Mouse (Mus musculus): ENCODE data around the gene Mkrn2os. TPM values are rescaled to one million over a fixed set of nuclear protein-coding genes. Genes with fewer than 3 reads are reported as not detected.

Gene Mkrn2os
- polyA plus RNA-seq, 1 experiment from 2014 or later, result not detected

DNA sequence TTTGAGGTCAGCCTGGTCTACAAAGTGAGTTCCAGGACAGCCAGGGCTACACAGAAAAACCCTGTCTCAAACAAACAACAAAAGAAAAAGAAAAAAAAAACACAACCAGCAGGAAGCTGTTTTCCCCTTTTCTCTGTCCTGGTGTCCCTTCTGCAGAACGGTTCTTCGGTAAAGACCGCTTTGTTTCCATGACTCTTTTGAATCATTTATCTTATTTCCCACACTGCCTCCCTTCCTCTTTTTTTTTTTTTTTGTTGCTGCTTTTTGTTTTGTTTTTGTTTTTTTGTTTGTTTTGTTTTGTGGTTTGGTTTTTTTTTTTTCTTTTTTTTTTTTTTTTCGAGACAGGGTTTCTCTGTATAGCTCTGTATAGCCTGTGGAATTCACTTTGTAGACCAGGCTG lies 876 bp upstream of the Mkrn2os start:
- 94% methylated on average over 4 of the region's 4 CpGs for WGBS
- H3K4me2 ChIP-seq (ENCODE audit: low read depth, severe bottlenecking), result no peak overlapping the region
- no peaks in the 10 kb centered on the region for H3K27me3 ChIP-seq (ENCODE audit: control insufficient read depth, insufficient read depth, low read length)
- H3K4me1 ChIP-seq (ENCODE audit: control insufficient read depth, insufficient read depth, low read length), result no peaks in the 10 kb centered on the region
- no peaks in the 10 kb centered on the region for H3K36me3 ChIP-seq (ENCODE audit: control insufficient read depth, insufficient read depth, low read length)
- DNase-seq (ENCODE audit: low spot score), result no peak
- H3K9me3 ChIP-seq (ENCODE audit: control insufficient read depth, low read length), result no peaks in the 10 kb centered on the region
- H3K9ac ChIP-seq (ENCODE audit: low read length), result no peak overlapping the region
- H3K27ac ChIP-seq (replicated peaks; ENCODE audit: low read depth, low read length), result no peak overlapping the region
- H3K4me3 ChIP-seq (ENCODE audit: low read depth, low read length), result no peak overlapping the region
- ATAC-seq (ENCODE audit: insufficient number of reproducible peaks, low FRiP score, low TSS enrichment, low read depth), result no peak

DNA sequence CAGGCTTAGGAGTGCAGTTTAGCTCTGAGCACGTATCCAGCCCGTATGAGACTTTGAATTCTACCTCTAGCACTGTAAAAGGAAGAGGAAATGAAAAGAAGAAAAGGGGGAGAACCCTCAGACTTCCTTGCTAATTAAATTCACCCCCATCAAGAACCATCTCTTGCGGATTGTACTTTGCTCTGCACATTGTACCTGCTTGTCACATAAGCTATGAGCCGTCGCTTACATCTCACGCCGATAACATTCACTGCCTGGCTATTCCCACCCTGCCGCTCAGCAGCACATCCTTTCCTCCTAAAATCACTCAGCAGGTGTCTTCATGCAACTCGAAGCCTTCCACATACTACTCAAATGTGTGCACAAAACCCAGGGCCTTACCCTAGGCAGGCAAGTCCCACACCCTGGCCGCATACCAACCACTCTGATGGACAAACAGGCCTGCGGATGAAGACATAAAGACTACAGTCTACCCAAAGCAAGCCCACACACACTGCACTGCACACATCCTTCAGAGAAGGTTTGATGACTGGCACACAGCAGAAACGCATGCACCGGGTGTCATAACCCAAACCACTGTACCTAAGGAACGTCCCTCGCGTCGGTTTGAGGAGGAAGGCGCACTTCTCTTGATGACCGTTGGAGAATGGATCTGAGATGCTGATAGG lies 550 bp downstream of the Mkrn2os start:
- H3K27ac ChIP-seq (replicated peaks; ENCODE audit: low read depth, low read length), result no peak overlapping the region
- no peak for ATAC-seq (ENCODE audit: insufficient number of reproducible peaks, low FRiP score, low TSS enrichment, low read depth)
- 85% methylated on average over 19 of the region's 19 CpGs for WGBS
- H3K9me3 ChIP-seq (ENCODE audit: control insufficient read depth, low read length), result no peaks in the 10 kb centered on the region
- no peak overlapping the region for H3K9ac ChIP-seq (ENCODE audit: low read length)
- no peak for DNase-seq (ENCODE audit: low spot score)
- H3K4me3 ChIP-seq (ENCODE audit: low read depth, low read length), result no peak overlapping the region
- H3K4me1 ChIP-seq (ENCODE audit: control insufficient read depth, insufficient read depth, low read length), result no peaks in the 10 kb centered on the region
- H3K4me2 ChIP-seq (ENCODE audit: low read depth, severe bottlenecking), result no peak overlapping the region
- H3K36me3 ChIP-seq (ENCODE audit: control insufficient read depth, insufficient read depth, low read length), result no peaks in the 10 kb centered on the region
- no peaks in the 10 kb centered on the region for H3K27me3 ChIP-seq (ENCODE audit: control insufficient read depth, insufficient read depth, low read length)

DNA sequence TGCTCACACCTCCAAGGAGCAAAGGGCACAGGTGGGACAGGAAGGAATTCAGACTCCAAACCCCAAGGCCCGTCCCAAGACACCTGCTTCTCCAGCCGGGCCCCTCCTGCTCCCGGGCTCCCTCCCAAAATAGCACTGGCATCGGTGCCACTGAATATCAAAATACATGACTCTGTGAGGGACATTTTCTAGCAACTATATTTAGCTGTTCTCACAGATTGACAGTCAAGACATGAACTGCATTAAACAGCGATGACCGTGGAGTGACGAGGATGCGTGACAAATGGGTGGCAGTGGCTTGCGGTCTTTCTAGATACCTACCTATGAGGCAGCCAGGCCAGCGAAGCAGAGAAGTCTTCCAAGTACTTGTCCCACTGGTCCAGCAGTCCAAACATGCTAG lies 6.1 kb downstream of the Mkrn2os start:
- no peak overlapping the region for H3K4me2 ChIP-seq (ENCODE audit: low read depth, severe bottlenecking)
- ATAC-seq (ENCODE audit: insufficient number of reproducible peaks, low FRiP score, low TSS enrichment, low read depth), result no peak

DNA sequence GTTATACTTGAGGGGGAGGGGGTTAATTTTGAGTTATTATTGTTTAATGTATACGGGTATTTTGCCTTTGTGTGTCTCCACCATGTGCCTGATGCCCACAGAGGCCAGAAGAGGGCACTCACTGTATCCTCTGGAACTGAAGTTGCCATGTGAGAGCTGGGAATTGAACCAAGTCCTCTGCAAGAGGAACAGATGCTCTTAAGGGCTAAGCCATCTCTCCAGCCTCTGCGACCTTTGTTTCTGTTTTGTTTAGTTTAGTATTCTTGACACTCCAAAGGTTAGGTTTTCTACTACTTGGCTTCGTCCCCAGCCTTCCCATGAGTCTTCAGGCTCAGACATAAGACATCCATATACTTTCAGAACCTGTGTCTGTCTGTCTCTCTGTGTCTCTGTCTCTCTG lies 8.2 kb downstream of the Mkrn2os start:
- Histone ChIP-seq H3K9ac (ENCODE audit: low read length) (no peak overlapping the region), H3K27ac (replicated peaks; ENCODE audit: low read depth, low read length) (no peak overlapping the region), H3K4me1 (ENCODE audit: control insufficient read depth, insufficient read depth, low read length) (no peaks in the 10 kb centered on the region), H3K27me3 (ENCODE audit: control insufficient read depth, insufficient read depth, low read length) (no peaks in the 10 kb centered on the region), H3K4me3 (ENCODE audit: low read depth, low read length) (no peak overlapping the region), H3K36me3 (ENCODE audit: control insufficient read depth, insufficient read depth, low read length) (no peaks in the 10 kb centered on the region), H3K4me2 (ENCODE audit: low read depth, severe bottlenecking) (no peak overlapping the region), H3K9me3 (ENCODE audit: control insufficient read depth, low read length) (no peaks in the 10 kb centered on the region)
- WGBS, result 88% methylated on average over 3 of the region's 3 CpGs
- DNase-seq (ENCODE audit: low spot score) (no peak), ATAC-seq (ENCODE audit: insufficient number of reproducible peaks, low FRiP score, low TSS enrichment, low read depth) (no peak)

More for the DNA sequence above, 6.1 kb downstream of the Mkrn2os start:
- no peak overlapping the region for H3K9ac ChIP-seq (ENCODE audit: low read length)
- H3K4me1 ChIP-seq (ENCODE audit: control insufficient read depth, insufficient read depth, low read length), result no peaks in the 10 kb centered on the region
- H3K36me3 ChIP-seq (ENCODE audit: control insufficient read depth, insufficient read depth, low read length), result no peaks in the 10 kb centered on the region
- no peak for DNase-seq (ENCODE audit: low spot score)
- no peak overlapping the region for H3K4me3 ChIP-seq (ENCODE audit: low read depth, low read length)
- H3K9me3 ChIP-seq (ENCODE audit: control insufficient read depth, low read length), result no peaks in the 10 kb centered on the region
- no peaks in the 10 kb centered on the region for H3K27me3 ChIP-seq (ENCODE audit: control insufficient read depth, insufficient read depth, low read length)
- no peak overlapping the region for H3K27ac ChIP-seq (replicated peaks; ENCODE audit: low read depth, low read length)
- WGBS, result 86% methylated on average over 10 of the region's 10 CpGs

DNA sequence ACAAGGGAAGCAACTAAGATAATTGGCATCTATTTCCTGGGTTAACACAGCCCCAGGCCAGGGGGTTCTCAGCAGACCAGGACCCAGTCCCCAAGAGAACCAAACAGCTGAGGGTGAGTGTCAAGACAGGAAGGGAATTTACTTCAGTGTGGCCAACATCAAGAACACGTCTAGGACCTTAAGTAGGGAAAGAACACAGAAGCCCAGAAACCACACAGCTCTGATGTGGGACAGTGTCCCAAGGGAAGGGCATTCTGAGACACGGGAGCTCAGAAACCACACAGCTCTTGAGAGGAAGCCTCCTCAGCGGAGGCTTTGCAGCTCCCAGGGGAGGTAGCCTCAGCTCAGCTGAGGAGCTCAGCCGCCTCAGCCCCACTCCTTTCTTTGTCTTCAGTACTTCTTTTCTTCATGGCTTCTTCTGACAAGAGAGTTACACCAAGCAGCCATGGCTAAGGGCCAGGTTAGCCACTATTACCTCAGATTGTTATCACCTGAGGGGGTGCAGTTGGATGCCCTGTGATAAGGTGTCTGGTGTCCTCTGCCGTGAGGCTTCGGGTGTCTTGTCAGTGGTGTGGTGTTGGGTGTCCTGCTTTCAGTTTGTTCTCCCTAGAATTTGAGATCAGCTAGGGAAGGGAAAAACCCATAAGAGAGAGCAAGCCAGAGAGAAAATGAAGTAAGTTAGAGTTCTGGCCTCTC lies 8.8 kb downstream of the Mkrn2os start:
- 79% methylated on average over 6 of the region's 6 CpGs for WGBS
- Histone ChIP-seq H3K4me1 (ENCODE audit: control insufficient read depth, insufficient read depth, low read length) (no peaks in the 10 kb centered on the region), H3K27me3 (ENCODE audit: control insufficient read depth, insufficient read depth, low read length) (no peaks in the 10 kb centered on the region), H3K27ac (replicated peaks; ENCODE audit: low read depth, low read length) (no peak overlapping the region), H3K9me3 (ENCODE audit: control insufficient read depth, low read length) (no peaks in the 10 kb centered on the region), H3K9ac (ENCODE audit: low read length) (no peak overlapping the region), H3K36me3 (ENCODE audit: control insufficient read depth, insufficient read depth, low read length) (peaks cover 3% of the 10 kb centered on the region), H3K4me2 (ENCODE audit: low read depth, severe bottlenecking) (no peak overlapping the region), H3K4me3 (ENCODE audit: low read depth, low read length) (no peak overlapping the region)
- ATAC-seq (ENCODE audit: insufficient number of reproducible peaks, low FRiP score, low TSS enrichment, low read depth), result no peak
- no peak for DNase-seq (ENCODE audit: low spot score)

DNA sequence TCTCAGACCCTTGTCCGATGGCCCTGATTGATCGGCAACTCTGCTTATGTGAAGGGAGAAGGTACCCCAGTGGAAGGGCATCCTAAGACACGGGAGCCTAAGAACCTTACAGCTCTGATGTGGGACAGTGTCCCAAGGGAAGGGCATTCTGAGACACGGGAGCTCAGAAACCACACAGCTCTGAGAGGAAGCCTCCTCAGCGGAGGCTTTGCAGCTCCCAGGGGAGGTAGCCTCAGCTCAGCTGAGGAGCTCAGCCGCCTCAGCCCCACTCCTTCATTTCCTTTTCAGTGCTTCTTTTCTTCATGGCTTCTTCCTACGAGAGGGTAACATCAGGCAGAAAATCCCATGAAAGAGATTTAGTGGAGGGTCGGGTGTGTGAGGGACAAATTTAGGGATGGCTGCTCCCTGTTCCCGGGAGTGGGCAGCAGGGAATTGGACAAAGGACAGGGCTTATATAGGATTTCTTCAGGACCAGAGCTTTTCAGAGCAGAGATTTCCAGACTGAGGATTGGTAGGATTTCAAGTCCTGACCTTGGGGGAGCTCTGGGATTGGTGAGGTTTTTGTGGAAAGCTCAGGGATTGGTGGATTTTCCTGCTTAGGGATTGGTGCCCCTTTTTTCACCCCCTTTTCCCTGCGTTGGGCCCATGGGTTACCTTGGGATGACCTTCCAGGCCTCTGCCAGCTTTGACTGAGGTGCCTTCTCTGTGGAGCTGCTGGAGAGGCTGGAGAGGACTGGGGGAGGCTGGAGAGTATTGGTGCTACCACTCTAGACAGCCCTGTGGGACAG lies 9.9 kb downstream of the Mkrn2os start:
- no peaks in the 10 kb centered on the region for H3K27me3 ChIP-seq (ENCODE audit: control insufficient read depth, insufficient read depth, low read length)
- H3K36me3 ChIP-seq (ENCODE audit: control insufficient read depth, insufficient read depth, low read length), result peaks cover 5% of the 10 kb centered on the region
- DNase-seq (ENCODE audit: low spot score), result no peak
- H3K4me1 ChIP-seq (ENCODE audit: control insufficient read depth, insufficient read depth, low read length), result no peaks in the 10 kb centered on the region
- H3K4me2 ChIP-seq (ENCODE audit: low read depth, severe bottlenecking), result no peak overlapping the region
- no peaks in the 10 kb centered on the region for H3K9me3 ChIP-seq (ENCODE audit: control insufficient read depth, low read length)
- WGBS, result 88% methylated on average over 10 of the region's 10 CpGs
- no peak overlapping the region for H3K27ac ChIP-seq (replicated peaks; ENCODE audit: low read depth, low read length)
- no peak overlapping the region for H3K9ac ChIP-seq (ENCODE audit: low read length)
- no peak for ATAC-seq (ENCODE audit: insufficient number of reproducible peaks, low FRiP score, low TSS enrichment, low read depth)
- H3K4me3 ChIP-seq (ENCODE audit: low read depth, low read length), result no peak overlapping the region

DNA sequence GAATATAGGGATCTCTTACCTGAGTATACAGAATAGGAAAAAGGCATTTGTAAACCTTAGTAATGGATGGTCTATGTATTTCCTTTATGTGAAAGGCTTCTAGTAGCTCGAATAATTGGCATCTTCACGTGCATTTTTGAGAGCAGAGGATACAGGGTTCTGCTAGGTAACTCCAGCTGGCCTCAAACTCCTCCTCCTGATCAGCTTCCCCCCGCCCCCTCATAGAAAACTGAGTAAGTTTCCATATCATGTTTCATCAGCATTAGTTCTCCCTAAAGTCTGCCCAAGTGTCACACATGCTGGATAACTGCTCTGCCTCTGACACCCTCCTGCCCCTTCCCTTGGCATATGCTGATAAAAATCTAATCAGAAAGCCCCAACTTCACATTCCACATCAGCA lies 11.6 kb downstream of the Mkrn2os start:
- peaks cover 10% of the 10 kb centered on the region for H3K36me3 ChIP-seq (ENCODE audit: control insufficient read depth, insufficient read depth, low read length)
- no peaks in the 10 kb centered on the region for H3K9me3 ChIP-seq (ENCODE audit: control insufficient read depth, low read length)
- H3K4me1 ChIP-seq (ENCODE audit: control insufficient read depth, insufficient read depth, low read length), result no peaks in the 10 kb centered on the region
- no peak overlapping the region for H3K27ac ChIP-seq (replicated peaks; ENCODE audit: low read depth, low read length)
- no peaks in the 10 kb centered on the region for H3K27me3 ChIP-seq (ENCODE audit: control insufficient read depth, insufficient read depth, low read length)
- H3K9ac ChIP-seq (ENCODE audit: low read length), result no peak overlapping the region
- 83% methylated on average over 3 of the region's 3 CpGs for WGBS
- no peak overlapping the region for H3K4me2 ChIP-seq (ENCODE audit: low read depth, severe bottlenecking)
- ATAC-seq (ENCODE audit: insufficient number of reproducible peaks, low FRiP score, low TSS enrichment, low read depth), result no peak
- DNase-seq (ENCODE audit: low spot score), result no peak
- no peak overlapping the region for H3K4me3 ChIP-seq (ENCODE audit: low read depth, low read length)

DNA sequence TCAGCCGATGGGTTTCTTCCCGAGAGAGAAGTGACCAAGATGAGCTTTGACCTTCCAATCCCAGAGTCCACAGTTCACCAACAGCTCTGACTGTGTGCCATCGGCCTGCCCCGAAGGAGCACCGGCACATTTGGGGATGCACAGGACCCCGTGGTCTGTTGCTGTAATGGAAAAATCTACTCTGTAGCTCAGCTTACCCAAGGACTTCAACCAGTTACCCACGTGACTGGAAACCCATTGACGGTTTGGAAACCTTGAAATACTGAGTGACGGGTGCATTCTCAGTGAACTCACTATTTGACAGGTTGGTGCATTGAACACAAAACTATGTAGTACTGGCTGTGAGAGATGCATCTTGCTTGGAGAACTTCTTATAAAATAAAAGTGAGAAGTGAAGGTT lies 14.4 kb downstream of the Mkrn2os start:
- Histone ChIP-seq H3K4me1 (ENCODE audit: control insufficient read depth, insufficient read depth, low read length) (no peaks in the 10 kb centered on the region), H3K4me3 (ENCODE audit: low read depth, low read length) (no peak overlapping the region), H3K36me3 (ENCODE audit: control insufficient read depth, insufficient read depth, low read length) (peaks cover 10% of the 10 kb centered on the region), H3K9ac (ENCODE audit: low read length) (no peak overlapping the region), H3K27me3 (ENCODE audit: control insufficient read depth, insufficient read depth, low read length) (no peaks in the 10 kb centered on the region), H3K9me3 (ENCODE audit: control insufficient read depth, low read length) (no peaks in the 10 kb centered on the region), H3K4me2 (ENCODE audit: low read depth, severe bottlenecking) (no peak overlapping the region), H3K27ac (replicated peaks; ENCODE audit: low read depth, low read length) (no peak overlapping the region)
- ATAC-seq (ENCODE audit: insufficient number of reproducible peaks, low FRiP score, low TSS enrichment, low read depth), result no peak
- WGBS, result 96% methylated on average over 9 of the region's 9 CpGs
- no peak for DNase-seq (ENCODE audit: low spot score)

Data from limb, embryonic 11.5 days (tissue).